Mouse (Mus musculus) right cerebral cortex, adult 2 months (tissue): Measurements from ENCODE around the gene Olfr1155.

ENCODE experiments used
- DNase-seq, 2 experiments: peaks; one replicate each; pipeline ENCODE4 v3.0.0; 2021 to 2022; ENCODE audit warnings: low spot score in 2 of 2

Olfr1155 gene

GRCm38 (mm10) chr2:87945037-87945436 lies at the start of gene Olfr1155:
TSS of gene Olfr1155 (minus strand) at chr2:87945137.
- DNase-seq = no peak

DNA sequence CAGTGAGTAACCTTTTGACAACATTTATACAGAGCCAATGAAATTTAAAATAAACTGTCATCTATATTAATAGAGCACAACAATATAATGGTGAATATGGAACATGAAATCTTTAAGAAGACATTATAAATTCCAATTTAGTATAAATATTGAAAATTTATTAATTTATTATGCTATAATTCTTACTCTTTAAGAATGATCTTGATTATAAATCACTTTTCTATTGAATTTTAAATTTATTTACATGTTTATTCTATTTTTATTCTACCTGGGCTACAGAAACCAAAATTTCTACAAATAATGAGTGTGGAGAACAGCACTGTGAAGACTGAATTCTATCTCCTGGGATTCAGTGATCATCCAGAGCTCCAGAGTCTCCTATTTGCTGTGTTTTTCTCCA lies 44.9 kb upstream of the Olfr1155 start, which contains the start of gene Olfr1158:
TSS of gene Olfr1158 (plus strand) at position 301 of the 400 bp plus-strand sequence.
- no peak for DNase-seq

DNA sequence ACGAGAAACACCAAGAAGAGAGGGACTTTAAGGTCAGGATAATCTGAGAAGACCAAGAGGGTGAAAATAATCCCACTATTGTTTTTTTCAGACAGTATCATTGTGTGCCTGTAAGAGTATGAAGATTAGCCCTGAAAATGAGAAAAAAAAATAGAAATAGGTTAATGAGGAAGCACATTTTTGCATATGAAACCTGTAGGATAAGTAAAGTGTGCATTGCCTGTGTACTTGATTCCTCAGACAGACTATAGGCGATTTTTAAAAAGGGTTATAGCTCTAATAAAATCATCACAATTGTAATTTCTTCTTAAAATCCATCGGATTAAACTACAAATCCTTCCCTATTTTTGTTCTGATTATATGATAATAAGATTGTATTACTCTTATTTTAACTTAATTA lies 29.6 kb upstream of the Olfr1155 start, which contains the start of gene Olfr74:
TSS of gene Olfr74 (minus strand) at position 101 of the 400 bp plus-strand sequence.
- no peak for DNase-seq

DNA sequence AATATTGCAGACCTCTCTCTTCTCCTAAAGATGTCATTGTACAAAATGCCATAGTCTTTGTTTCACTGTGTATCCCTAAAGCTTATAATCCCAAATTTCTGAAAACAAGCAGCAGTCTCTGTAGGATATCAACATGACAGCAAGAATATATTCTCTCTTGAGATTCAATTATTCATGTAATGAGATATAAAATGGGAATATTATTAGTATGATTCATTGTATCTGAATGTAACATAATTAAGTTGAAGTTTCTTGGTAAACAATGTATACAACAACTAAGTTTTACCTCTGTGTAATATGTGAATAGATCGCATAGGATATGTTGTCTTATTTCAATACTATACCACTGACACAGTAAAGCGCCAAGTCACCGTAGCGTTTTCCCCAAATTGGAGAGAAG lies 23.3 kb upstream of the Olfr1155 start, which contains the start of gene Olfr1157:
TSS of gene Olfr1157 (minus strand) at position 101 of the 400 bp plus-strand sequence.
- no peak for DNase-seq

- DNase-seq = no peak
These were observed 8.1 kb upstream of the Olfr1155 start, which contains the start of gene Olfr1156 for GRCm38 (mm10) chr2:87953000-87953399. TSS of gene Olfr1156 (minus strand) at chr2:87953100.

DNA sequence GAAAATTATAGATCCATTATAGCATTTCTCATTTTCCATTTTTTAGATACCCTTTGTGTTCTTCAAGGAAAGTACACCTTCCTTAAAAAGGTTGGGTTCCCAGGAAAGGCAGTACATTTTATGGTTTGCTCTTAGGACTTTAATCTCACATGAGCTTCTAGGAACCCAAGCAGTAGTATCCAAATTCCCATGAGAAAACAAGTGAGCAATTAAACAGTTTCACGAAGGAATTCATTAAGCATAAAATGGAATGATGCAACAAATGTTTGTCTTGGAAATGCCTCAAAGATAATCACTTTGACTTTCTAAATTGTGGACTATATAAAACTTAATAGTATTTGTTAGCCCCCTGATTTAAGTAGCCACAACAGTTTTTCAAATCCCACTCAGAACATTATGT lies 39.9 kb downstream of the Olfr1155 start, which contains the start of gene Olfr1154:
TSS of gene Olfr1154 (minus strand) at position 101 of the 400 bp plus-strand sequence.
- DNase-seq = no peak

DNA sequence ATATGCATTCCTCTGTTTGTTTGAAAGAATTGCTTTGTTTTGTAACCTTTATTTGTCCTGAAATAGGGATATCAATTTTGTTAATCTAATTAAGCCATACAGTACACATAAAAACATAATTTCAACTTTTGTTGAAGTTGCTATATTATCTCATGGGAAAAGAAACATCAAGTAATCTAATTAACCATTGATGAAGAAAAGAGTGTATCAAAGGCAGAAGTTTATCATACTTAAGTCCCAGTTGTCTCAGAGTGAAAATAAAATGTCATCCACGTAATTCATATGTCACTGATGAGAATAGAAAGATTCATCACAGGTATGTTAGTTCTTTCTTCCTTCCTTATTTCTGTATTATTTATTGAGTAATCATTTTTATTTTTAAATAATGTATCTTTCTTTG lies 50.3 kb downstream of the Olfr1155 start, which contains the start of gene Olfr1153:
TSS of gene Olfr1153 (plus strand) at position 301 of the 400 bp plus-strand sequence.
- DNase-seq = no peak
